Comparison of ENCODE assay signal across 8 mouse cellular contexts in the genomic region with DNA sequence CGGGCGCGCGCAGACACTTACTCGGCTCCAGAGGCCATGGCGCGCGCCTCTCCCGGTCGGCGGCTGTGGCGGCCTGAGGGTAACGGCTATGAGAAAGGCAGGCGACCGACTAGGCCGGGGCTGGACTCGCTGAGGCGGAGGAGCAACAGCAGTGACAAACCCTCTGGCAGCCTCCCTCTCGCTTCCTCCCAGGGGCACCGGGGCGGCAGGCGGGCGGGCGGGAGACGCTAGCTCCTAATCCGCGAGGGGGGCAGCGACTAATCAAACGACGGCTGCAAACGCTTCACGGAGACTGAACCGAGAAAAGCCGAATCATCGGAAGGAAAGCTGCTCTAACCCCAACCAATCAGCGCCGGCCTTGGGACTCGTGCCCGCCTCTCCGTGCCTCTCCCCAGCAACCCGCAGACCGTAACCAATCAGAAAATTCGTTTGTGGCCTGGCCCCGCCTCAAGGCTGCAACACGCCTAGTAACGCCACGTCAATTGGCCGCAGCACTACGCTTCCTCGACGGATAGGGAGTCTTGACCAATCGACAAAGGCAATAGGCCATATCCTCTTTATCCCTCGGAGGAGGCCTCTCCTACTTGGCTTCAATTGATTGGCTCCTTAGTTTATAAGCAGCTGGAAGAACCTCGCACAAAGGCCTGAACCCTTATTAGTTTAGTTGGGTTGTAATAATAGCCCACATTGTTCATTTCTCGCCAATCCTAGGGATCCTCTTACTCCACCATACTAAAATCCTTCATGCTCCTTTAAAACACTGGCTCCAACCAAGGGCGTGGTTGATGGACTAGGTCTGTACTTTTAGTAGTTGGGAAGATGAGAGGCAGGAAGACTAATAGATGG. TPM values are rescaled to one million over a fixed set of nuclear protein-coding genes. Genes with fewer than 3 reads are reported as not detected.
A peak's percentile ranks its signal among the peaks of the same experiment; 100 is the strongest.
DNase-seq lines count a peak whose midpoint lies in the region; ATAC-seq and TF ChIP-seq lines count a peak whose summit lies in the region.
"Not testable (repeated sequence)": the region's sequence is repeated elsewhere in the genome, so short reads cannot be mapped to it uniquely, and the experiment has no call there.

A gene (minus strand): TSS at position 367 of the 846 bp plus-strand sequence.

- H3K27ac ChIP-seq in forebrain, embryonic 16.5 days (ENCODE audit: low read length), result peak within 1 kb of the TSS; percentile 99
- H3K27ac ChIP-seq in layer of hippocampus, adult 2 months, result peak within 1 kb of the TSS; percentile 95
- H3K27ac ChIP-seq in lung, embryonic 14.5 days (ENCODE audit: low read depth), result peak within 1 kb of the TSS; percentile 100
- peak within 1 kb of the TSS; percentile 92 for H3K27ac ChIP-seq in olfactory bulb, adult 2 months (ENCODE audit: insufficient read depth, low read depth, low read length)
- peak within 1 kb of the TSS; percentile 85 for H3K27ac ChIP-seq in thymus, adult 2 months (ENCODE audit: control insufficient read depth, insufficient read depth, low read length)

- not testable (repeated sequence) for H3K27me3 ChIP-seq in G1E (ENCODE audit: insufficient read depth, low read length); forebrain, embryonic 16.5 days (replicated peaks; ENCODE audit: control insufficient read depth, insufficient read depth, low read length); lung, embryonic 14.5 days (ENCODE audit: insufficient read depth, low read length); thymus, adult 2 months (ENCODE audit: control insufficient read depth, insufficient read depth, low read length)

- peak within 1 kb of the TSS; percentile 96 for H3K9ac ChIP-seq in forebrain, embryonic 16.5 days (replicated peaks; ENCODE audit: low read depth, low read length)
- peak within 1 kb of the TSS; percentile 95 for H3K9ac ChIP-seq in lung, embryonic 14.5 days

- under 1% methylated on average over 47 of the region's 56 CpGs for WGBS in forebrain, embryonic 16.5 days
- WGBS in lung, embryonic 14.5 days, result 1% methylated on average over 49 of the region's 56 CpGs
- WGBS in olfactory bulb, adult 2 months, result under 1% methylated on average over 54 of the region's 56 CpGs
- WGBS in thymus, adult 2 months, result 2% methylated on average over 56 of the region's 56 CpGs

- peak within 1 kb of the TSS; percentile 85 for H3K4me2 ChIP-seq in forebrain, embryonic 16.5 days (ENCODE audit: low read length)
- peak within 1 kb of the TSS; percentile 90 for H3K4me2 ChIP-seq in lung, embryonic 14.5 days

- DNase-seq in G1E (ENCODE audit: low spot score), result peak; percentile 99
- DNase-seq in cerebellum, adult 18-20 months, result peak; percentile 98 to 99
- DNase-seq in heart, postnatal 36 days, result peak; percentile 97
- DNase-seq in layer of hippocampus, adult 2 months (ENCODE audit: low spot score in 2 of 2), result peak; percentile 98 to 100
- peak; percentile 99 for DNase-seq in lung, embryonic 14.5 days
- peak; percentile 99 for DNase-seq in thymus, adult 2 months

- H3K4me3 ChIP-seq in G1E (ENCODE audit: low read depth, low read length), result peak within 1 kb of the TSS; percentile 88
- peak within 1 kb of the TSS; percentile 98 for H3K4me3 ChIP-seq in forebrain, embryonic 16.5 days (replicated peaks; ENCODE audit: low read length)
- peak within 1 kb of the TSS; percentile 67 for H3K4me3 ChIP-seq in layer of hippocampus, adult 2 months
- peak within 1 kb of the TSS; percentile 59 for H3K4me3 ChIP-seq in lung, embryonic 14.5 days (ENCODE audit: low read depth, low read length)
- H3K4me3 ChIP-seq in olfactory bulb, adult 2 months (ENCODE audit: insufficient read depth, low read depth, low read length), result peak within 1 kb of the TSS; percentile 94
- peak within 1 kb of the TSS; percentile 100 for H3K4me3 ChIP-seq in thymus, adult 2 months (ENCODE audit: control insufficient read depth, insufficient read depth, low read length)

- not testable (repeated sequence) for H3K9me3 ChIP-seq in G1E (replicated peaks); forebrain, embryonic 16.5 days (ENCODE audit: control insufficient read depth, low read length); lung, embryonic 14.5 days (ENCODE audit: low read depth, low read length)

- H3K4me1 ChIP-seq in G1E (ENCODE audit: insufficient read depth, low read depth, low read length), result peaks cover 28% of the 10 kb centered on the region
- peaks cover 22% of the 10 kb centered on the region for H3K4me1 ChIP-seq in forebrain, embryonic 16.5 days (replicated peaks; ENCODE audit: control insufficient read depth, insufficient read depth, low read length)
- peaks cover 13% of the 10 kb centered on the region; the same call in 1 of the 2 replicates for H3K4me1 ChIP-seq in lung, embryonic 14.5 days (ENCODE audit: insufficient read depth)
- H3K4me1 ChIP-seq in olfactory bulb, adult 2 months (ENCODE audit: control insufficient read depth, insufficient read depth, low read length), result peaks cover 14% of the 10 kb centered on the region
- not testable (repeated sequence) for H3K4me1 ChIP-seq in thymus, adult 2 months (replicated peaks; ENCODE audit: control insufficient read depth, insufficient read depth, low read length)

- intact Hi-C loops in heart, postnatal 36 days (cut with DNase I), result not testable (repeated sequence)

- peak; percentile 41; the same call in 1 of the 2 replicates for TF ChIP-seq POLR2A in olfactory bulb, adult 2 months (IDR thresholded peaks at IDR 0.05; ENCODE audit: insufficient read depth, low read depth, low read length)
- TF ChIP-seq POLR2A in thymus, adult 2 months (IDR thresholded peaks at IDR 0.05; ENCODE audit: control insufficient read depth, extremely low read depth, insufficient read depth, low read length, poor library complexity), result not testable (repeated sequence)

- peaks cover 59% of the 10 kb centered on the region for H3K36me3 ChIP-seq in G1E (replicated peaks)
- not testable (repeated sequence) for H3K36me3 ChIP-seq in forebrain, embryonic 16.5 days (ENCODE audit: control insufficient read depth, insufficient read depth); thymus, adult 2 months (ENCODE audit: control insufficient read depth, insufficient read depth, low read length)
- peaks cover 21% of the 10 kb centered on the region for H3K36me3 ChIP-seq in lung, embryonic 14.5 days (ENCODE audit: insufficient read depth)

- not testable (repeated sequence) for TF ChIP-seq CTCF in G1E (IDR thresholded peaks at IDR 0.05; ENCODE audit: low read depth, low read length); layer of hippocampus, adult 2 months (conservative IDR thresholded peaks at IDR 0.05); lung, embryonic 14.5 days (IDR thresholded peaks at IDR 0.05; ENCODE audit: low read depth); olfactory bulb, adult 2 months (IDR thresholded peaks at IDR 0.05; ENCODE audit: insufficient read depth, low read depth, low read length)
- TF ChIP-seq CTCF in thymus, adult 2 months (IDR thresholded peaks at IDR 0.05; ENCODE audit: borderline replicate concordance, control insufficient read depth, extremely low read depth, insufficient read depth, low read length, poor library complexity), result 0 out of 2 replicates have a peak, but pooled peaks have one; percentile 37

- peak; percentile 97 for ATAC-seq in G1E (ENCODE audit: extremely low read depth, insufficient number of reproducible peaks, low FRiP score, poor library complexity, severe bottlenecking)
- peak; percentile 98 for ATAC-seq in forebrain, embryonic 16.5 days
- ATAC-seq in lung, embryonic 14.5 days (ENCODE audit: insufficient read depth), result peak; percentile 97

RNA-seq across cellular contexts. Expression of the gene that starts here (rescaled TPM):
- total RNA-seq in G1E (2014; fragmentation: Nextera tagmentation) (132 and 136 TPM in 2 replicates), G1E (2017) (211 and 261 TPM in 2 replicates)
- polyA plus RNA-seq in G1E (2012), result 223 and 236 TPM in 2 replicates
- polyA plus RNA-seq in forebrain, embryonic 16.5 days (2015; fragmentation: Nextera tagmentation; extraction: Ambion mirVana), result 509 and 532 TPM in 2 replicates
- total RNA-seq in heart, postnatal 36 days (2021), result 100 to 1,000 TPM; 264 to 265 TPM
- total RNA-seq in layer of hippocampus, adult 2 months (2021), result 100 to 1,000 TPM; 171 to 184 TPM
- 558 and 560 TPM in 2 replicates for polyA plus RNA-seq in lung, embryonic 14.5 days (2014; fragmentation: Nextera tagmentation; extraction: Ambion mirVana)
- 261 and 1,669 TPM in 2 replicates for polyA plus RNA-seq in olfactory bulb, adult 2 months (2012; ENCODE audit: insufficient read depth, insufficient read length, low replicate concordance, missing spikeins)
- 126 and 169 TPM in 2 replicates for polyA plus RNA-seq in thymus, adult 2 months (2012; rRNA removed)

Comparison
In these comparisons a context has a peak if more than half of its experiments do, and no peak if none do; other contexts are left out.
1. Peak in every context shown above with its lines: DNase-seq, ATAC-seq, H3K4me3 ChIP-seq and H3K27ac ChIP-seq.